Mouse (Mus musculus) liver, postnatal 0 days (tissue): ENCODE measurements at regions not wholly inside any gene's neighbourhood (a gene's known extent, or its start where the extent isn't known, plus 50 kb on each side); places are given as distances from the start of the nearest gene placed in this dataset.

Experiments
- CTCF ChIP-seq: sonication (generic); IDR thresholded peaks from 2 replicates; pipeline ENCODE4 v1.5.1; 2016; ENCODE audit warnings: antibody characterized with exemption, low read depth
- EP300 ChIP-seq: IDR thresholded peaks from 2 replicates; pipeline ENCODE4 v1.6.1; 2016; ENCODE audit warnings: antibody characterized with exemption, low read depth, mild to moderate bottlenecking

DNA sequence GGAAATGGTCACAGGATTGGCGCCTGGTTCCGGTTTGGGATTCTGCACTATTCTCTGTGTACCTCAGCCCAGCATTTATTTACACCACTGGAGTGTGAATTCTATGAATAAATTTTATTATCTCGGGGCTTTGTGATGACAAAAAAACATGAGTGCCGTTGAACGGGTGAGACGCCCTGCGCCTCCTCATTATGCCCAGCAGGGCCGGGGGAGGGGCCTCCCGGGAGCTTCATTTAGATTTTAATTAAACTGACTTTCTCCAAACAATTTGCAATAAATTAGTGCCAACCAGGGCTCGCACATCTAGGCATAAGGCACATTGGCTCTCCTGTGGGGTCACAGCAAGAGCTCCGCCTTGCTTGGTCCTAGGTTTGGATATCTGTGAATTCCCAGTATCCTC is 151.8 kb upstream of the A530016L24Rik start:
- no peak for TF ChIP-seq EP300
- TF ChIP-seq CTCF = no peak
